Mouse (Mus musculus) erythroblast, embryonic 14.5 days (primary cell): ENCODE results near the gene St8sia2. TPM values are rescaled to one million over a fixed set of nuclear protein-coding genes. Genes with fewer than 3 reads are reported as not detected.

Experiments
- H3K27me3 ChIP-seq: 2 replicates; pipeline ENCODE4 v1.6.1; 2012; ENCODE audit warnings: inconsistent platforms; ENCODE audit not compliant: control insufficient read depth
- H3K36me3 ChIP-seq: 2 replicates; pipeline ENCODE4 v1.6.1; 2012; ENCODE audit warnings: mild to moderate bottlenecking, inconsistent platforms; ENCODE audit not compliant: control insufficient read depth
- H3K4me1 ChIP-seq: 2 replicates; pipeline ENCODE4 v1.6.1; 2012; ENCODE audit warnings: inconsistent platforms; ENCODE audit not compliant: control insufficient read depth
- H3K4me3 ChIP-seq: replicated peaks from 2 replicates; pipeline ENCODE3; 2012; ENCODE audit warnings: moderate library complexity, mild to moderate bottlenecking, inconsistent platforms
- H3K9me3 ChIP-seq: 2 replicates; pipeline ENCODE4 v1.6.1; 2012; ENCODE audit warnings: low read length, inconsistent platforms, mixed read lengths; ENCODE audit not compliant: control insufficient read depth
- GATA1 ChIP-seq: IDR thresholded peaks from 2 replicates; pipeline ENCODE4 v1.6.1; 2012; ENCODE audit warnings: low read length, inconsistent platforms, mixed read lengths
- TAL1 ChIP-seq: IDR thresholded peaks from 3 replicates; pipeline ENCODE4 v1.6.1; 2012; ENCODE audit warnings: low read length, inconsistent platforms, mixed read lengths
- polyA plus RNA-seq: library from polyadenylated mRNA; stranded (reverse); fragments of >175 nt; gene quantifications from 2 replicates; pipeline ENCODE4 v1.2.3, GENCODE M21; 2012

The St8sia2 gene
- polyA plus RNA-seq, 1 experiment = not detected

GRCm38 (mm10) chr7:73938046-73938810 is 75.3 kb downstream of the St8sia2 start:
- H3K36me3 ChIP-seq = no peaks in the 10 kb centered on the region
- H3K9me3 ChIP-seq = no peaks in the 10 kb centered on the region; the same call in 1 of the 2 replicates
- H3K27me3 ChIP-seq = no peaks in the 10 kb centered on the region
- no peak overlapping the region for H3K4me3 ChIP-seq
- TF ChIP-seq TAL1 = no peak
- TF ChIP-seq GATA1 = no peak
- no peaks in the 10 kb centered on the region for H3K4me1 ChIP-seq

DNA sequence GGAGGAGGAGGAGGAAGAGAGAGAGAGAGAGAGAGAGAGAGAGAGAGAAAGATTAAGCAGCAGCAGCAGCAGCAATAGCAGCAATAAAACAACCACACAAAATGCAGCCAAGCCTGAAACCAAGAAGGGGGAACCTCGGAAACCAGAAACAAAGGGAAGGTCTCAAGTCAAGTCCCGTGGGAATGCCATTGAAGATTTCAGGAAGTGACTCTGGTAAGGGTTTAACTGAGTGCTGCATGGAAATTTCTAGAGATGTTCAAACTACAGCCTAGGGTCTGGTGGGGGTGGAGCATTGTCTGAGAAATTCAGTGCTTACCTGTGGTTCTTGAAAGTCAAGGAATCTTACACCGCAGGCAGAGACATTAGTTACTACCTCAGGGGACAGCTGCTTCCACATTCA is 77.4 kb downstream of the St8sia2 start:
- no peak overlapping the region for H3K4me3 ChIP-seq
- no peaks in the 10 kb centered on the region for H3K4me1 ChIP-seq
- TF ChIP-seq GATA1 = no peak
- TF ChIP-seq TAL1 = no peak
- no peaks in the 10 kb centered on the region for H3K27me3 ChIP-seq
- H3K36me3 ChIP-seq = no peaks in the 10 kb centered on the region
- H3K9me3 ChIP-seq = no peaks in the 10 kb centered on the region; the same call in 1 of the 2 replicates

GRCm38 (mm10) chr7:73935703-73936102 is 77.8 kb downstream of the St8sia2 start:
- no peak for TF ChIP-seq GATA1
- TF ChIP-seq TAL1 = no peak

DNA sequence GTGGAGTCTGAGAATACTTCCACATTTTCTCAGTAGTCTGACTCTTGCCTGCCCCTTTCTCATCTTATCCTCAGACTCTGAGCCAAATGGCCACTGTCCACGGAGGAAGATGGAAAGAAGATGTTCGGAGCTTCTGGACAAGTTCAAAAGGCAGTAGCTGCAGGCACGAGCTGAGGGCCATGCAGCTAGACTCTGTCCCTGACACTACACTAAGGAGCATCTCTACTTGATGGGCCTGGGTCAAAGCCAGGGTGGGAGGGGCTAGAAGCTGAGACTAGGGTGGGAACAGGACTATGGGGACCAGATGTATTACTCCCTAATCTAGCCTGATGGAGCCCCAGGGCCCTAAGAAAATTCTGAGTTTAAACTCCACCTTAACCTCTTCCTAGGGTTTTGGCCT is 80.5 kb downstream of the St8sia2 start:
- no peak for TF ChIP-seq GATA1
- no peak for TF ChIP-seq TAL1
- Histone ChIP-seq H3K9me3 (no peaks in the 10 kb centered on the region), H3K4me3 (no peak overlapping the region), H3K4me1 (no peaks in the 10 kb centered on the region), H3K36me3 (no peaks in the 10 kb centered on the region), H3K27me3 (no peaks in the 10 kb centered on the region)

More at GRCm38 (mm10) chr7:73935703-73936102, 77.8 kb downstream of the St8sia2 start:
- no peaks in the 10 kb centered on the region for H3K27me3 ChIP-seq
- no peaks in the 10 kb centered on the region; the same call in 1 of the 2 replicates for H3K9me3 ChIP-seq
- H3K4me3 ChIP-seq = no peak overlapping the region
- no peaks in the 10 kb centered on the region for H3K4me1 ChIP-seq
- H3K36me3 ChIP-seq = no peaks in the 10 kb centered on the region

GRCm38 (mm10) chr7:73920921-73921485 is 92.5 kb downstream of the St8sia2 start:
- H3K4me3 ChIP-seq = no peak overlapping the region
- TF ChIP-seq GATA1 (no peak), TAL1 (no peak)
- no peaks in the 10 kb centered on the region for H3K4me1 ChIP-seq
- no peaks in the 10 kb centered on the region for H3K27me3 ChIP-seq
- no peaks in the 10 kb centered on the region for H3K36me3 ChIP-seq
- no peaks in the 10 kb centered on the region for H3K9me3 ChIP-seq

- Histone ChIP-seq H3K36me3 (no peaks in the 10 kb centered on the region), H3K9me3 (no peaks in the 10 kb centered on the region)
- no peak for TF ChIP-seq GATA1
- TF ChIP-seq TAL1 = no peak
Observed at GRCm38 (mm10) chr7:73917633-73918311, 95.7 kb downstream of the St8sia2 start.

GRCm38 (mm10) chr7:73911899-73912298 is 101.6 kb downstream of the St8sia2 start:
- H3K4me1 ChIP-seq = no peaks in the 10 kb centered on the region
- H3K9me3 ChIP-seq = no peaks in the 10 kb centered on the region
- H3K27me3 ChIP-seq = no peaks in the 10 kb centered on the region
- no peak overlapping the region for H3K4me3 ChIP-seq
- TF ChIP-seq GATA1 (no peak), TAL1 (no peak)
- H3K36me3 ChIP-seq = no peaks in the 10 kb centered on the region

More at GRCm38 (mm10) chr7:73917633-73918311, 95.7 kb downstream of the St8sia2 start:
- Histone ChIP-seq H3K4me1 (no peaks in the 10 kb centered on the region), H3K27me3 (no peaks in the 10 kb centered on the region), H3K4me3 (no peak overlapping the region)

GRCm38 (mm10) chr7:73910843-73911242 is 102.6 kb downstream of the St8sia2 start:
- no peaks in the 10 kb centered on the region for H3K27me3 ChIP-seq
- H3K4me3 ChIP-seq = no peak overlapping the region
- TF ChIP-seq GATA1 (no peak), TAL1 (no peak)
- no peaks in the 10 kb centered on the region for H3K36me3 ChIP-seq
- H3K9me3 ChIP-seq = no peaks in the 10 kb centered on the region
- no peaks in the 10 kb centered on the region for H3K4me1 ChIP-seq
